Mouse (Mus musculus): ENCODE data around the gene Rasl2-9.
"Not testable (repeated sequence)": the region's sequence is repeated elsewhere in the genome, so short reads cannot be mapped to it uniquely, and the experiment has no call there.

DNA sequence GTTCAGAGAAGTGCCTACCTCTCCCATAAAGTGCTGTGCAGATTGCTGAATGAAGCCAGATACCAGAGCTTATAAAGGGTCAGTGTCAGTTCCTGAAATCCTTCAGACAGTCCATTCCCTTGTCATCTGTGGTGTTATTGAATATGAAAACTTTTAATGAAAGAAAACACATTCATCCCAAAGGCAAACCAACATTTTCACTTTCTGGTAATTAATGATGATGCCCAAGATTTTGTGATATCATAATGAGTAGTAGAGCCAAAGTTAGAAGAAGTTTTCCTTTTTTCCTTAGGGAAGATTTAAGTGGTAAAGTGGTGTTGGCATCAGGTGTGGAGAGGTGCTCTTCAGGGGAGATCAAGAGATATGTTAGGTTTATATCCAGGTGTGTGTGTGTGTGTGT, 23.8 kb upstream of the Rasl2-9 start, which contains the start of gene Vmn1r55:
- TF ChIP-seq CTCF (IDR thresholded peaks at IDR 0.05; ENCODE audit: control insufficient read depth, insufficient read depth, insufficient read length); CEBPB (IDR thresholded peaks at IDR 0.05; ENCODE audit: low read depth): not testable (repeated sequence)

All from C2C12 (cell line).